Mouse (Mus musculus): ENCODE measurements around the gene Mboat2.

DNA sequence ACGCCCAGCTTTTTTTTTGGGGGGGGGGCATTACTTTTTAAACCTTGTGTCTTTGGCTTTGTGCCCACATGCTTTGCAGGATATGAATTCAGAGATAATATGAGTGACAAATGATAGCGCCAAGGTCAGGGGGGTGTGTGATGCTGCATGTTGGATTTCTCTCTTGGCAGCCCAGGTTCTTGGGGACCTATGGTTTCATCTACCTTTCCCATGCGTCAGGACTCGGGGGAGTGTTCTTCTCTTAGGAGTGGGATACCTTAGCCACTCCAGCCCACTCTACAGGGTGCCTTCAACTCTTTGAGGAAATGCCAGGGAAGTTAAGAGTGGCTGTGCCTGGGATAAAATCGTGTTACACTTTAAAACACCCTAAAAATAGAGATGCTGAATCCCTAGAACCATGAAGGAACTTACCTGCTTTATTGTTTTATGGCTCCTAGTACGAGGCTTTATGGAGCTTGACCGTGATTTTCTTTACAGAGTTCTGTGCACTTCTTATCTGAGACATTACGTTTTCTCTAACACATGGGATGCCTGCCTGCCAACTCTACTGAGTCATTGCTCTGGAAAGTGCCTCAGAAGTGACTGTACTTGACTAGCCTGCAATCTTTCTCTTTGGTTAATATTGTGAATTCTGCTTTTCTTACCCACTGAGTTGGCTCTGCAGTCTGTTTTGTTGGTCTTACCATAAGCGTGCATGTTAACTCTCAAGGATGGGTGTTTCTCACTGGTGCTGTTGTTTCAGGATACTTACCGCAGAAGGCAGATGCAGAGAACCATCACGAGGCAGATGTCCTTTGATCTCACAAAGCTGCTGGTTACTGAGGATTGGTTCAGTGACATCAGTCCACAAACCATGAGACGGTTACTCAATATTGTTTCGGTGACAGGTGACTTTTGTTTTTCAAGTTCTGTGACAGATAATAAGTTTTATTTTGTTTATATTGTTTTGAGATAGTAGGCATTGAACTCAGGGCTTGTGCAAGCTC is 182.2 kb downstream of the Mboat2 start:
- TF ChIP-seq CTCF (IDR thresholded peaks at IDR 0.05; ENCODE audit: borderline replicate concordance, insufficient read depth, low read length) = no peak
- no peak for TF ChIP-seq POLR2A (IDR thresholded peaks at IDR 0.05; ENCODE audit: low read depth, low read length)
